Mouse (Mus musculus) stomach, postnatal 0 days (tissue): ENCODE data around the gene Tmem19. TPM values are rescaled to one million over a fixed set of nuclear protein-coding genes. Genes with fewer than 3 reads are reported as not detected.

Source experiments
- ATAC-seq: fragments of 200-750 bp; cut with Nextera tagmentation; 2 replicates; pipeline ENCODE4 v1.8.0; 2017; ENCODE audit not compliant: low FRiP score, low TSS enrichment
- DNase-seq: peaks from one replicate; pipeline ENCODE4 v3.0.0-alpha.2; 2016; ENCODE audit warnings: low spot score
- H3K27ac ChIP-seq: fragments of 300-500 bp; sonication (generic); replicated peaks from 2 replicates; pipeline ENCODE4 v1.5.1; 2014; ENCODE audit warnings: mild to moderate bottlenecking, control low read depth
- H3K27me3 ChIP-seq: fragments of 300-500 bp; sonication (generic); 2 replicates; pipeline ENCODE4 v1.6.1; 2014; ENCODE audit warnings: low read length; ENCODE audit not compliant: control insufficient read depth, insufficient read depth
- H3K36me3 ChIP-seq: fragments of 300-500 bp; sonication (generic); 2 replicates; pipeline ENCODE4 v1.6.1; 2014; ENCODE audit warnings: low read length, mixed read lengths; ENCODE audit not compliant: control insufficient read depth, insufficient read depth
- H3K4me1 ChIP-seq: fragments of 300-500 bp; sonication (generic); replicated peaks from 2 replicates; pipeline ENCODE4 v1.6.1; 2014; ENCODE audit warnings: antibody characterized with exemption; ENCODE audit not compliant: control insufficient read depth, insufficient read depth
- H3K4me2 ChIP-seq: fragments of 300-500 bp; sonication (generic); replicated peaks from 2 replicates; pipeline ENCODE4 v1.6.1; 2014; ENCODE audit warnings: low read depth, mild to moderate bottlenecking, control low read depth, moderate library complexity
- H3K4me3 ChIP-seq: fragments of 300-500 bp; sonication (generic); 2 replicates; pipeline ENCODE4 v1.5.1; 2014; ENCODE audit warnings: low read depth, low read length, control low read depth
- H3K9ac ChIP-seq: fragments of 300-500 bp; sonication (generic); 2 replicates; pipeline ENCODE4 v1.6.1; 2014; ENCODE audit warnings: mild to moderate bottlenecking, low read length, control low read depth, mixed read lengths
- H3K9me3 ChIP-seq: fragments of 300-500 bp; sonication (generic); 2 replicates; pipeline ENCODE4 v1.6.1; 2016; ENCODE audit warnings: low read length; ENCODE audit not compliant: control insufficient read depth
- CTCF ChIP-seq: IDR thresholded peaks from 2 replicates; pipeline ENCODE4 v1.5.1; 2016; ENCODE audit warnings: antibody characterized with exemption, low read depth, mild to moderate bottlenecking, moderate library complexity
- EP300 ChIP-seq: optimal IDR thresholded peaks from 2 replicates; pipeline ENCODE3; 2016; ENCODE audit warnings: antibody characterized with exemption
- WGBS: fragments of 180-500 bp; shearing (Covaris S2); extraction: QIAGEN DNeasy Blood & Tissue Kit; methylation state at CpG from one replicate; pipeline ENCODE4 v1.1.7; 2014; 5-methylcytosine and 5-hydroxymethylcytosine counted together
- polyA plus RNA-seq: library from polyadenylated mRNA; unstranded; fragments of >200 nt; fragmentation: Nextera tagmentation; extraction: Ambion mirVana; gene quantifications from 2 replicates; pipeline ENCODE4 v1.2.1, GENCODE M21; 2015

Tmem19 gene
- polyA plus RNA-seq, 1 experiment from 2014 or later: 29.5 TPM

- Histone ChIP-seq H3K4me3 (no peak overlapping the region), H3K4me2 (no peak overlapping the region), H3K27me3 (no peaks in the 10 kb centered on the region), H3K27ac (no peak overlapping the region), H3K36me3 (peaks cover 12% of the 10 kb centered on the region; the same call in 1 of the 2 replicates), H3K4me1 (no peaks in the 10 kb centered on the region), H3K9ac (no peak overlapping the region), H3K9me3 (no peaks in the 10 kb centered on the region)
- no peak for ATAC-seq
- TF ChIP-seq CTCF: no peak
- TF ChIP-seq EP300: no peak
- 92% methylated on average over 5 of the region's 5 CpGs for WGBS
- no peak for DNase-seq
Observed at GRCm38 (mm10) chr10:115297582-115297981, 64.7 kb downstream of the Tmem19 start.

- H3K4me2 ChIP-seq: no peak overlapping the region
- no peaks in the 10 kb centered on the region for H3K9me3 ChIP-seq
- H3K27ac ChIP-seq: no peak overlapping the region
- 0 out of 2 replicates have a peak, but pooled peaks have one; percentile 53 for ATAC-seq
- TF ChIP-seq EP300: no peak
- peak; percentile 57 for TF ChIP-seq CTCF
- H3K36me3 ChIP-seq: peaks cover 12% of the 10 kb centered on the region; the same call in 1 of the 2 replicates
- DNase-seq: peak; percentile 49
- 69% methylated on average over 9 of the region's 9 CpGs for WGBS
- H3K27me3 ChIP-seq: no peaks in the 10 kb centered on the region
- no peak overlapping the region for H3K4me3 ChIP-seq
- no peaks in the 10 kb centered on the region for H3K4me1 ChIP-seq
- no peak overlapping the region for H3K9ac ChIP-seq
Observed at GRCm38 (mm10) chr10:115296401-115296935, 65.8 kb downstream of the Tmem19 start.

- no peak overlapping the region for H3K4me2 ChIP-seq
- TF ChIP-seq CTCF: no peak
- TF ChIP-seq EP300: no peak
- H3K36me3 ChIP-seq: peaks cover 15% of the 10 kb centered on the region; the same call in 1 of the 2 replicates
- no peaks in the 10 kb centered on the region for H3K9me3 ChIP-seq
- H3K27ac ChIP-seq: no peak overlapping the region
- no peaks in the 10 kb centered on the region for H3K4me1 ChIP-seq
- WGBS: 94% methylated on average over 3 of the region's 3 CpGs
- H3K27me3 ChIP-seq: no peaks in the 10 kb centered on the region
- no peak for DNase-seq
- no peak for ATAC-seq
- no peak overlapping the region for H3K9ac ChIP-seq
- H3K4me3 ChIP-seq: no peak overlapping the region
Observed at GRCm38 (mm10) chr10:115295162-115295561, 67.1 kb downstream of the Tmem19 start.

GRCm38 (mm10) chr10:115294715-115295114 is 67.6 kb downstream of the Tmem19 start:
- Histone ChIP-seq H3K9me3 (no peaks in the 10 kb centered on the region), H3K36me3 (peaks cover 18% of the 10 kb centered on the region), H3K4me3 (no peak overlapping the region), H3K27me3 (no peaks in the 10 kb centered on the region), H3K27ac (no peak overlapping the region), H3K4me2 (no peak overlapping the region), H3K9ac (no peak overlapping the region), H3K4me1 (no peaks in the 10 kb centered on the region)
- no peak for ATAC-seq
- DNase-seq: no peak
- WGBS: 95% methylated on average over 7 of the region's 7 CpGs
- no peak for TF ChIP-seq CTCF
- TF ChIP-seq EP300: no peak

GRCm38 (mm10) chr10:115293946-115294345 is 68.4 kb downstream of the Tmem19 start:
- Histone ChIP-seq H3K4me3 (no peak overlapping the region), H3K9ac (no peak overlapping the region), H3K27ac (no peak overlapping the region), H3K36me3 (peaks cover 18% of the 10 kb centered on the region), H3K4me1 (no peaks in the 10 kb centered on the region), H3K27me3 (no peaks in the 10 kb centered on the region), H3K9me3 (no peaks in the 10 kb centered on the region), H3K4me2 (no peak overlapping the region)
- ATAC-seq (no peak), DNase-seq (no peak)
- 91% methylated on average over 7 of the region's 7 CpGs for WGBS
- TF ChIP-seq CTCF: no peak
- TF ChIP-seq EP300: no peak

- ATAC-seq: no peak
- Histone ChIP-seq H3K4me2 (no peak overlapping the region), H3K9ac (no peak overlapping the region), H3K36me3 (peaks cover 23% of the 10 kb centered on the region), H3K4me3 (no peak overlapping the region), H3K4me1 (no peaks in the 10 kb centered on the region), H3K27me3 (no peaks in the 10 kb centered on the region), H3K9me3 (no peaks in the 10 kb centered on the region), H3K27ac (no peak overlapping the region)
- 91% methylated on average over 9 of the region's 9 CpGs for WGBS
- TF ChIP-seq EP300 (no peak), CTCF (no peak)
- DNase-seq: no peak
Observed at GRCm38 (mm10) chr10:115290671-115291070, 71.6 kb downstream of the Tmem19 start.

Other genes with a start within 250 kb of the Tmem19 start
- not detected in 2 replicates for gene Tph2, start 177.5 kb downstream of the Tmem19 start, polyA plus RNA-seq
- 38.3 and 46.5 TPM in 2 replicates for gene Tbc1d15, start 111.0 kb downstream of the Tmem19 start, polyA plus RNA-seq
- 8.0 and 17.0 TPM in 2 replicates for gene Rab21, start 46.9 kb downstream of the Tmem19 start, polyA plus RNA-seq
- 13.1 and 13.7 TPM in 2 replicates for gene Thap2, start 21.9 kb upstream of the Tmem19 start, polyA plus RNA-seq
- 6.7 and 8.7 TPM in 2 replicates for gene Zfc3h1, start 22.5 kb upstream of the Tmem19 start, polyA plus RNA-seq
- not detected in 2 replicates for gene A930009A15Rik, start 207.5 kb upstream of the Tmem19 start, polyA plus RNA-seq
- gene Lgr5, start 225.3 kb upstream of the Tmem19 start, polyA plus RNA-seq: 2.4 and 2.9 TPM in 2 replicates